Mouse (Mus musculus): ENCODE measurements around the gene Spryd3. TPM values are rescaled to one million over a fixed set of nuclear protein-coding genes. Genes with fewer than 3 reads are reported as not detected.

Gene Spryd3
- polyA plus RNA-seq, 1 experiment: not detected

GRCm38 (mm10) chr15:102074876-102075585 is 61.0 kb downstream of the Spryd3 start:
- Histone ChIP-seq H3K4me1 (ENCODE audit: control insufficient read depth, insufficient read depth, low read length) (peaks cover 2% of the 10 kb centered on the region; the same call in 1 of the 2 replicates), H3K27ac (ENCODE audit: insufficient read depth, low read depth, low read length) (no peak overlapping the region), H3K4me3 (ENCODE audit: insufficient read depth, low read depth, low read length) (no peak overlapping the region)
- TF ChIP-seq CTCF (IDR thresholded peaks at IDR 0.05; ENCODE audit: insufficient read depth, low read depth, low read length) (no peak), POLR2A (IDR thresholded peaks at IDR 0.05; ENCODE audit: insufficient read depth, low read depth, low read length) (no peak)
- 5% methylated on average over 11 of the region's 11 CpGs for WGBS

- H3K27ac ChIP-seq (ENCODE audit: insufficient read depth, low read depth, low read length): peak overlapping the region; percentile 81
- H3K4me1 ChIP-seq (ENCODE audit: control insufficient read depth, insufficient read depth, low read length): peaks cover 2% of the 10 kb centered on the region; the same call in 1 of the 2 replicates
- WGBS: under 1% methylated on average over 56 of the region's 57 CpGs
- H3K4me3 ChIP-seq (ENCODE audit: insufficient read depth, low read depth, low read length): peak overlapping the region; percentile 83
- TF ChIP-seq POLR2A (IDR thresholded peaks at IDR 0.05; ENCODE audit: insufficient read depth, low read depth, low read length): no peak
- TF ChIP-seq CTCF (IDR thresholded peaks at IDR 0.05; ENCODE audit: insufficient read depth, low read depth, low read length): no peak
These were observed 61.8 kb downstream of the Spryd3 start for GRCm38 (mm10) chr15:102074070-102074731.

DNA sequence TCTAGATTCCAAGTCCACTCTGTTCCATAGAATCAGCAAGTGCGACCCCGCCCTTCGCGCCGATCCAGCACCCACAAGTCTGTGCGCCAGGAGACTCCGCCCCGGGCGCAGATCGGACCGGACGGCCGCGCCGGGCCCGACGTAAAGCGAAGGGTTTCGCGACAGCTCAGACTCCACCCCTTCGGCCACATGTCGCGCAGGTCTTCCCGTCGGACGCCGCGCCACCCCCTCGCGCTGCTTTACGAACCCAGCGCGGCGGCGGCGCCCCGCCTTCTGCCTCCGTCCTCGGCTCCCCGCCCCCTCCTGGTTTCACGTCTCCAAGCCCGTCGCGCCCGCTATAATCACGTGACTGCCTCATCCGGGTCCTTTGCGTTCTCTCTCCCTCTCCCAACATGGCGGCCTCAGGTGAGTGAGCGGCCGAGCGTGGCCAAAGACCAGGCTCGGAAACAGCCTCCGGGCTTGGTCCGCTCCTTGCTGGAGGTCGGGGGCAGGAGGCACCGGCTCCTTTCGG is 62.4 kb downstream of the Spryd3 start, which contains the start of gene Eif4b:
Gene Eif4b (plus strand): TSS at position 215 of the 511 bp plus-strand sequence.
- H3K4me1 ChIP-seq (ENCODE audit: control insufficient read depth, insufficient read depth, low read length): peaks cover 2% of the 10 kb centered on the region; the same call in 1 of the 2 replicates
- 0 out of 2 replicates have a peak, but pooled peaks have one; percentile 11 for TF ChIP-seq POLR2A (IDR thresholded peaks at IDR 0.05; ENCODE audit: insufficient read depth, low read depth, low read length)
- no peak for TF ChIP-seq CTCF (IDR thresholded peaks at IDR 0.05; ENCODE audit: insufficient read depth, low read depth, low read length)
- H3K27ac ChIP-seq (ENCODE audit: insufficient read depth, low read depth, low read length): peak within 1 kb of the TSS; percentile 81
- under 1% methylated on average over 58 of the region's 58 CpGs for WGBS
- H3K4me3 ChIP-seq (ENCODE audit: insufficient read depth, low read depth, low read length): peak within 1 kb of the TSS; percentile 83

DNA sequence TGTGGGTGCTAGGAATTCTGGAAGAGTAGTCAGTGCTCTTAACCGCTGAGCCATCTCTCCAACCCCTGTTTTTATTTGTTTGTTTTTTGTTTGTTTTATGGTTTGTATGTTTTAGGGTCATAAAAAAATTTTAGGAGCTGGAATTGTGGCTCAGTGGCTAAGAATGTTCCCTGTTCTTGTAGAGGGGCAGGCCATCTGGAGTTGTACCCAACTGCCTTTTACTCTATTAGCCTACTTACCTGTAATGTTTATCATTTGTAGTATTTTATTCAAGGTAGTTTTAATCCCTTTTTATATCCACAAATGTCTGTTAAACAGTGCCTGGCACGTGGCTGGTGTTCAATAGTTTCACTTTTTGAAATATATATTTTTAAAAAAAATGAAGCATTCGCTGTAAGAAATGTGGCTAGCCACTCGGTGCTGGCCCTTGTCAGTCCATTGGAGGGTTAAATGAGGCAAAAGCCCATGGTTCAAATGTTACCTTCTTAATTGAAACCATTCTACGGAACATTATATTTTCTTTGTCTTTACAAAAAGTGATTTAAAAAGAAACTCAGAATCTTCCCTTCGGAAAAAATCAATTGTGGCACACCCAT is 63.0 kb downstream of the Spryd3 start:
- peak overlapping the region; percentile 83 for H3K4me3 ChIP-seq (ENCODE audit: insufficient read depth, low read depth, low read length)
- WGBS: 11% methylated on average over 6 of the region's 6 CpGs
- H3K27ac ChIP-seq (ENCODE audit: insufficient read depth, low read depth, low read length): no peak overlapping the region
- peaks cover 2% of the 10 kb centered on the region; the same call in 1 of the 2 replicates for H3K4me1 ChIP-seq (ENCODE audit: control insufficient read depth, insufficient read depth, low read length)
- TF ChIP-seq CTCF (IDR thresholded peaks at IDR 0.05; ENCODE audit: insufficient read depth, low read depth, low read length) (no peak), POLR2A (IDR thresholded peaks at IDR 0.05; ENCODE audit: insufficient read depth, low read depth, low read length) (no peak)

GRCm38 (mm10) chr15:102070476-102071467 is 65.3 kb downstream of the Spryd3 start:
- TF ChIP-seq CTCF (IDR thresholded peaks at IDR 0.05; ENCODE audit: insufficient read depth, low read depth, low read length): no peak
- no peak for TF ChIP-seq POLR2A (IDR thresholded peaks at IDR 0.05; ENCODE audit: insufficient read depth, low read depth, low read length)
- 73% methylated on average over 13 of the region's 13 CpGs for WGBS

More at GRCm38 (mm10) chr15:102070476-102071467, 65.3 kb downstream of the Spryd3 start:
- H3K4me1 ChIP-seq (ENCODE audit: control insufficient read depth, insufficient read depth, low read length): peaks cover 2% of the 10 kb centered on the region; the same call in 1 of the 2 replicates
- no peak overlapping the region for H3K27ac ChIP-seq (ENCODE audit: insufficient read depth, low read depth, low read length)
- H3K4me3 ChIP-seq (ENCODE audit: insufficient read depth, low read depth, low read length): no peak overlapping the region

Other genes with a start within 250 kb of the Spryd3 start
- gene Krt76, start 243.3 kb downstream of the Spryd3 start, polyA plus RNA-seq (2012; ENCODE audit: insufficient read depth, insufficient read length, low replicate concordance, missing spikeins): not detected in 2 replicates
- not detected in 2 replicates for gene Krt4, start 211.5 kb downstream of the Spryd3 start, polyA plus RNA-seq (2012; ENCODE audit: insufficient read depth, insufficient read length, low replicate concordance, missing spikeins)
- gene Krt79, start 195.9 kb downstream of the Spryd3 start, polyA plus RNA-seq (2012; ENCODE audit: insufficient read depth, insufficient read length, low replicate concordance, missing spikeins): not detected in 2 replicates
- not detected in 2 replicates for gene Krt78, start 181.9 kb downstream of the Spryd3 start, polyA plus RNA-seq (2012; ENCODE audit: insufficient read depth, insufficient read length, low replicate concordance, missing spikeins)
- not detected in 2 replicates for gene Krt8, start 131.8 kb downstream of the Spryd3 start, polyA plus RNA-seq (2012; ENCODE audit: insufficient read depth, insufficient read length, low replicate concordance, missing spikeins)
- gene Krt18, start 108.1 kb downstream of the Spryd3 start, polyA plus RNA-seq (2012; ENCODE audit: insufficient read depth, insufficient read length, low replicate concordance, missing spikeins): not detected in 2 replicates
- 618 TPM in 1 of 2 replicates, not detected in the other for gene Eif4b, start 62.5 kb downstream of the Spryd3 start, polyA plus RNA-seq (2012; ENCODE audit: insufficient read depth, insufficient read length, low replicate concordance, missing spikeins)
- gene Tns2, start 35.8 kb downstream of the Spryd3 start, polyA plus RNA-seq (2012; ENCODE audit: insufficient read depth, insufficient read length, low replicate concordance, missing spikeins): not detected in 2 replicates
- gene Igfbp6, start 8.1 kb upstream of the Spryd3 start, polyA plus RNA-seq (2012; ENCODE audit: insufficient read depth, insufficient read length, low replicate concordance, missing spikeins): not detected in 2 replicates
- gene Soat2, start 14.3 kb upstream of the Spryd3 start, polyA plus RNA-seq (2012; ENCODE audit: insufficient read depth, insufficient read length, low replicate concordance, missing spikeins): not detected in 2 replicates
- 123 TPM in 1 of 2 replicates, not detected in the other for gene Zfp740, start 67.0 kb upstream of the Spryd3 start, polyA plus RNA-seq (2012; ENCODE audit: insufficient read depth, insufficient read length, low replicate concordance, missing spikeins)
- not detected in 2 replicates for gene Csad, start 68.5 kb upstream of the Spryd3 start, polyA plus RNA-seq (2012; ENCODE audit: insufficient read depth, insufficient read length, low replicate concordance, missing spikeins)
- not detected in 2 replicates for gene Itgb7, start 95.7 kb upstream of the Spryd3 start, polyA plus RNA-seq (2012; ENCODE audit: insufficient read depth, insufficient read length, low replicate concordance, missing spikeins)
- not detected in 2 replicates for gene Rarg, start 121.3 kb upstream of the Spryd3 start, polyA plus RNA-seq (2012; ENCODE audit: insufficient read depth, insufficient read length, low replicate concordance, missing spikeins)
- not detected in 2 replicates for gene Gm9918, start 134.3 kb upstream of the Spryd3 start, polyA plus RNA-seq (2012; ENCODE audit: insufficient read depth, insufficient read length, low replicate concordance, missing spikeins)
- not detected in 2 replicates for gene Mfsd5, start 143.2 kb upstream of the Spryd3 start, polyA plus RNA-seq (2012; ENCODE audit: insufficient read depth, insufficient read length, low replicate concordance, missing spikeins)
- not detected in 2 replicates for gene Espl1, start 160.0 kb upstream of the Spryd3 start, polyA plus RNA-seq (2012; ENCODE audit: insufficient read depth, insufficient read length, low replicate concordance, missing spikeins)
- 1,008 TPM in 1 of 2 replicates, not detected in the other for gene Pfdn5, start 189.9 kb upstream of the Spryd3 start, polyA plus RNA-seq (2012; ENCODE audit: insufficient read depth, insufficient read length, low replicate concordance, missing spikeins)
- gene Myg1, start 195.5 kb upstream of the Spryd3 start, polyA plus RNA-seq (2012; ENCODE audit: insufficient read depth, insufficient read length, low replicate concordance, missing spikeins): not detected in 2 replicates
- not detected in 2 replicates for gene Aaas, start 214.5 kb upstream of the Spryd3 start, polyA plus RNA-seq (2012; ENCODE audit: insufficient read depth, insufficient read length, low replicate concordance, missing spikeins)
- not detected in 2 replicates for gene Sp7, start 230.9 kb upstream of the Spryd3 start, polyA plus RNA-seq (2012; ENCODE audit: insufficient read depth, insufficient read length, low replicate concordance, missing spikeins)

Data from olfactory bulb, adult 2 months (tissue).